8 mouse cellular contexts compared by ENCODE assay signal in the genomic region with DNA sequence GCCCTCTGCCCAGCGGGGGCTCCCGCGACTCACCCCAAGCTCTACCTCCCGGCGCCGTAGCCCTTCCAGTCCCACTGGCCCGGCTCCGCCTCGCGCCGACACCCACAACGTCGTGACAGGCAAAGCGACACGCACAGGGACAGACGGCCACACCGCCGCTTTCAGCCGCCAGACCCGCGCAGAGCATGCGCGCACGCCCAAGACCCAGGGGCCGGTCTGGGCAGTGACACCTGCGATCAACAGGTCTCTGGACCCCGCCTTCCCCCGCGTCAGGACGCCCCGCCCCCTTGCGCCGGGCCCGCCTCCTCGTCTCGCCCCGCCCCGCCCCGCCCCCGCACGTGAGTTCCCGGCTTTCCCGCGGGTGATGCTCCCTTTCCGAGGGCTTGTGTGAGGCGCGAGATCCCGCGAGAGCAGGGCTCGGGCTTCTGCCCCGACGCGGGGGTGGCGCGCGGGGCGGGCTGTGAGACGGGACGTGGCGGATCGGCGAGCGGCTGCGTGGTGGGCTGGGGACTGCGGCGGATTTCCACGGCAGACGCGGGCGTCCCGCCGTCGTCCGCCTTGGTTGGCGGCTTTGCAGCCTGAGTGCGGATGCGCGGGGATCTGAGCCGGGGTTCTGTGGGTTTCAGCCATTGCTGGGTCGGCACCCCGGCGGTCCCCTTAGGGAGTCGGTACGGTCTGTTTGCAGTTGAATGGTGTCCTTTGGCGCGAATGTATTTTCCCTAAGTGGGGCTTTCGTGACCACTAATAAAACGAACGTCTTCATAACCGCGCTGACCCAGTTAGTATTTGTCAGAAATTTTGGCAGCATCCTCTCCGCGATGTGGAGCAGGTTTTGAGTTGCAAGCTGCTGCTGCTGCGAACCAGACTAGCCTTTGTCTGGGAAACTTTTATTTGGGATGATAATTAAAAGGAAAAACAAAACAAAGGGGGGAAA. TPM values are rescaled to one million over a fixed set of nuclear protein-coding genes. Genes with fewer than 3 reads are reported as not detected.
DNase-seq lines count a peak whose midpoint lies in the region; ATAC-seq lines count a peak whose summit lies in the region.

A gene (minus strand): TSS at position 262 of the 934 bp plus-strand sequence.

- intact Hi-C loops in gastrocnemius, postnatal 14 days (cut with DNase I; ENCODE audit: low total_unique reads), result no loop called here

- no peaks in the 10 kb centered on the region for H3K9me3 ChIP-seq in megakaryocyte, embryonic 14.5 days

- peak; percentile 81 for ATAC-seq in inflammation-experienced regulatory T-cells, adult 6 months

- peak within 1 kb of the TSS; percentile 98 for H3K4me3 ChIP-seq in megakaryocyte, embryonic 14.5 days (replicated peaks)

- H3K36me3 ChIP-seq in megakaryocyte, embryonic 14.5 days (replicated peaks; ENCODE audit: low read length), result no peaks in the 10 kb centered on the region

- peaks cover 15% of the 10 kb centered on the region for H3K4me1 ChIP-seq in megakaryocyte, embryonic 14.5 days

- DNase-seq in adrenal gland, adult 18-20 months (ENCODE audit: low spot score in 2 of 2), result peak; percentile 93 to 96
- DNase-seq in embryo, embryonic 10.5 days (ENCODE audit: low spot score), result peak; percentile 94
- DNase-seq in gastrocnemius, postnatal 14 days, result peak; percentile 95
- peak; percentile 88 to 92 for DNase-seq in left cerebral cortex, adult 9 months (ENCODE audit: low spot score in 2 of 2)
- DNase-seq in right cerebral cortex, adult 2 months (ENCODE audit: low spot score in 2 of 2), result peak; percentile 89 to 90
- peak; percentile 84 for DNase-seq in urinary bladder, postnatal 10 days (ENCODE audit: low spot score)

- peaks cover 13% of the 10 kb centered on the region for H3K27me3 ChIP-seq in megakaryocyte, embryonic 14.5 days (replicated peaks)

RNA-seq across cellular contexts. Expression of the gene that starts here (rescaled TPM):
- 10 to 100 TPM; 24.8 to 28.2 TPM for total RNA-seq in adrenal gland, adult 18-20 months (2021)
- 10 to 100 TPM; 10.2 to 10.6 TPM for total RNA-seq in gastrocnemius, postnatal 14 days (2021)
- polyA plus RNA-seq in inflammation-experienced regulatory T-cells, adult 6 months (2017; shearing (Covaris generic)), result 10 to 100 TPM in 2 of 3 experiments, 1 to 10 TPM in 1; 8.6 to 16.5 (median 12.3) TPM
- polyA plus RNA-seq in megakaryocyte, embryonic 14.5 days (2012; ENCODE audit: insufficient read depth, low replicate concordance), result not detected in 2 replicates

Comparison
In these comparisons a context has a peak if more than half of its experiments do, and no peak if none do; other contexts are left out.
1. Peak in every context shown above with its lines: DNase-seq, ATAC-seq and H3K4me3 ChIP-seq.